Mouse (Mus musculus) intestine, postnatal 0 days (tissue): ENCODE measurements around the gene Mettl24. TPM values are rescaled to one million over a fixed set of nuclear protein-coding genes. Genes with fewer than 3 reads are reported as not detected.

ENCODE experiments used
- ATAC-seq: fragments of 200-750 bp; cut with Nextera tagmentation; 2 replicates; pipeline ENCODE4 v1.8.0; 2017; ENCODE audit warnings: mild to moderate bottlenecking, moderate TSS enrichment, moderate library complexity
- H3K27ac ChIP-seq: fragments of 300-500 bp; sonication (generic); 2 replicates; pipeline ENCODE4 v1.5.1; 2014; ENCODE audit warnings: mild to moderate bottlenecking, low read depth, low read length, moderate library complexity
- H3K27me3 ChIP-seq: fragments of 300-500 bp; sonication (generic); replicated peaks from 2 replicates; pipeline ENCODE4 v1.6.1; 2014; ENCODE audit warnings: low read length, mixed read lengths; ENCODE audit not compliant: control insufficient read depth, insufficient read depth
- H3K36me3 ChIP-seq: fragments of 300-500 bp; sonication (generic); 2 replicates; pipeline ENCODE4 v1.6.1; 2014; ENCODE audit warnings: mild to moderate bottlenecking, moderate library complexity; ENCODE audit not compliant: control insufficient read depth, insufficient read depth
- H3K4me1 ChIP-seq: fragments of 300-500 bp; sonication (generic); replicated peaks from 2 replicates; pipeline ENCODE4 v1.6.1; 2014; ENCODE audit warnings: antibody characterized with exemption, low read length, mixed read lengths; ENCODE audit not compliant: control insufficient read depth, insufficient read depth
- H3K4me2 ChIP-seq: fragments of 300-500 bp; sonication (generic); replicated peaks from 2 replicates; pipeline ENCODE4 v1.6.1; 2014; ENCODE audit warnings: low read depth, mild to moderate bottlenecking, moderate library complexity
- H3K4me3 ChIP-seq: fragments of 300-500 bp; sonication (generic); 2 replicates; pipeline ENCODE4 v1.5.1; 2014; ENCODE audit warnings: low read depth, low read length
- H3K9ac ChIP-seq: fragments of 300-500 bp; sonication (generic); 2 replicates; pipeline ENCODE4 v1.6.1; 2014; ENCODE audit warnings: mild to moderate bottlenecking, low read depth, low read length
- H3K9me3 ChIP-seq: fragments of 300-500 bp; sonication (generic); 2 replicates; pipeline ENCODE4 v1.6.1; 2016; ENCODE audit warnings: mixed run types; ENCODE audit not compliant: control insufficient read depth
- CTCF ChIP-seq: sonication (generic); IDR thresholded peaks from 2 replicates; pipeline ENCODE4 v1.5.1; 2016; ENCODE audit warnings: low read depth, mild to moderate bottlenecking, control low read depth, antibody characterized with exemption, moderate library complexity
- WGBS: fragments of 180-500 bp; shearing (Covaris S2); extraction: QIAGEN DNeasy Blood & Tissue Kit; methylation state at CpG from one replicate; pipeline ENCODE4 v1.1.7; 2014; 5-methylcytosine and 5-hydroxymethylcytosine counted together
- polyA plus RNA-seq: library from polyadenylated mRNA; unstranded; fragments of >200 nt; fragmentation: Nextera tagmentation; extraction: Ambion mirVana; gene quantifications from 2 replicates; pipeline ENCODE4 v1.2.1, GENCODE M21; 2015

The Mettl24 gene
- polyA plus RNA-seq, 1 experiment from 2014 or later = 1.7 TPM

GRCm38 (mm10) chr10:40843841-40844240, 160.8 kb downstream of the Mettl24 start:
- ATAC-seq = no peak
- no peaks in the 10 kb centered on the region for H3K9me3 ChIP-seq
- no peak overlapping the region for H3K4me2 ChIP-seq
- no peaks in the 10 kb centered on the region for H3K4me1 ChIP-seq
- H3K27me3 ChIP-seq = no peaks in the 10 kb centered on the region
- 86% methylated on average over 5 of the region's 5 CpGs for WGBS
- no peak overlapping the region for H3K9ac ChIP-seq
- H3K4me3 ChIP-seq = no peak overlapping the region
- no peak for TF ChIP-seq CTCF
- peaks cover 62% of the 10 kb centered on the region for H3K36me3 ChIP-seq
- H3K27ac ChIP-seq = no peak overlapping the region

- Histone ChIP-seq H3K36me3 (peaks cover 66% of the 10 kb centered on the region), H3K27ac (no peak overlapping the region), H3K4me2 (no peak overlapping the region), H3K9ac (no peak overlapping the region), H3K4me3 (no peak overlapping the region), H3K9me3 (no peaks in the 10 kb centered on the region), H3K27me3 (no peaks in the 10 kb centered on the region), H3K4me1 (no peaks in the 10 kb centered on the region)
- no peak for ATAC-seq
- TF ChIP-seq CTCF = no peak
- WGBS = 81% methylated on average over 10 of the region's 10 CpGs
Observed at GRCm38 (mm10) chr10:40844546-40844945, 161.5 kb downstream of the Mettl24 start.

- no peak overlapping the region for H3K27ac ChIP-seq
- no peak for TF ChIP-seq CTCF
- H3K4me3 ChIP-seq = no peak overlapping the region
- no peaks in the 10 kb centered on the region for H3K4me1 ChIP-seq
- no peak overlapping the region for H3K4me2 ChIP-seq
- no peak for ATAC-seq
- 84% methylated on average over 6 of the region's 6 CpGs for WGBS
- peaks cover 66% of the 10 kb centered on the region for H3K36me3 ChIP-seq
- no peaks in the 10 kb centered on the region for H3K27me3 ChIP-seq
- no peak overlapping the region for H3K9ac ChIP-seq
- H3K9me3 ChIP-seq = no peaks in the 10 kb centered on the region
Observed at GRCm38 (mm10) chr10:40845626-40846025, 162.5 kb downstream of the Mettl24 start.

GRCm38 (mm10) chr10:40847176-40847874, 164.2 kb downstream of the Mettl24 start:
- TF ChIP-seq CTCF = no peak
- H3K27me3 ChIP-seq = no peaks in the 10 kb centered on the region
- no peak overlapping the region for H3K4me2 ChIP-seq
- peaks cover 54% of the 10 kb centered on the region for H3K36me3 ChIP-seq
- H3K9me3 ChIP-seq = no peaks in the 10 kb centered on the region
- no peak for ATAC-seq
- 88% methylated on average over 10 of the region's 10 CpGs for WGBS
- no peaks in the 10 kb centered on the region for H3K4me1 ChIP-seq
- H3K27ac ChIP-seq = no peak overlapping the region
- no peak overlapping the region for H3K9ac ChIP-seq
- H3K4me3 ChIP-seq = no peak overlapping the region

- Histone ChIP-seq H3K9ac (no peak overlapping the region), H3K4me2 (no peak overlapping the region), H3K27me3 (no peaks in the 10 kb centered on the region), H3K4me1 (no peaks in the 10 kb centered on the region), H3K27ac (no peak overlapping the region), H3K4me3 (no peak overlapping the region), H3K9me3 (no peaks in the 10 kb centered on the region), H3K36me3 (peaks cover 30% of the 10 kb centered on the region)
- ATAC-seq = no peak
- TF ChIP-seq CTCF = no peak
- WGBS = 77% methylated on average over 2 of the region's 2 CpGs
Observed at GRCm38 (mm10) chr10:40850644-40851043, 167.6 kb downstream of the Mettl24 start.

- no peak for ATAC-seq
- no peak for TF ChIP-seq CTCF
- no peak overlapping the region for H3K4me3 ChIP-seq
- H3K27ac ChIP-seq = no peak overlapping the region
- no peaks in the 10 kb centered on the region for H3K27me3 ChIP-seq
- peaks cover 28% of the 10 kb centered on the region for H3K36me3 ChIP-seq
- no peaks in the 10 kb centered on the region for H3K9me3 ChIP-seq
- H3K4me2 ChIP-seq = no peak overlapping the region
- no peak overlapping the region for H3K9ac ChIP-seq
- H3K4me1 ChIP-seq = no peaks in the 10 kb centered on the region
Observed at GRCm38 (mm10) chr10:40851138-40851537, 168.1 kb downstream of the Mettl24 start.
